Mouse (Mus musculus) ES-Bruce4 (cell line): ENCODE data around the gene Ccnk.

Experiments
- CTCF ChIP-seq: IDR thresholded peaks from one replicate; pipeline ENCODE4 v1.8.1; 2011; ENCODE audit warnings: low read depth, low read length
- POLR2A ChIP-seq: IDR thresholded peaks from one replicate; pipeline ENCODE4 v1.8.1; 2011; ENCODE audit warnings: low read length; ENCODE audit not compliant: insufficient read depth

DNA sequence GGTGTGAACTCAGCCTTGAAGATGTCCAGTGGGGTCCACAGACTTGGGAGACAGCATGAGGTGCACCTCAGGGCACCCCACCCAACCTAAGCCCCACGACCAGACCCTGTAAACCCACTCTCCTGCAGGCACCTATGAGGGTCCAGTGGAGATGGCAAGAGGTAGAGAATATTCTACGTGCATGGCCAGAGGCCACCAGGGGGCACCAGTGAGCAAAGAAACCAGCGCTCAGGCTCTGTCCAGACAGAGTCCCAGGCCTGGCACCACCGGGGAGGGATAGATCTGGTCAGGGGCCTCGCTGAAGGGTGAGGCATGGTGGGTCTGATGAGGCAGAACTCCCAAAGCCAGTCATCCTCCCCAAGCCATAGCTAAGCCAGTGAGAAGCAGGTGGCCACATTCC lies 27.3 kb downstream of the Ccnk start:
- TF ChIP-seq CTCF = peak; percentile 87
- no peak for TF ChIP-seq POLR2A
